Mouse (Mus musculus) liver, embryonic 14.5 days (tissue): ENCODE results near the gene Nr2c1. TPM values are rescaled to one million over a fixed set of nuclear protein-coding genes. Genes with fewer than 3 reads are reported as not detected.

Experiments used
- ATAC-seq: fragments of 200-750 bp; cut with Nextera tagmentation; 2 replicates; pipeline ENCODE4 v1.8.0; 2017; ENCODE audit warnings: moderate number of reproducible peaks, mild to moderate bottlenecking, moderate library complexity; ENCODE audit not compliant: insufficient read depth
- DNase-seq, 3 experiments: peaks; one replicate each; pipeline ENCODE4 v3.0.0-alpha.2; 2012 to 2013; ENCODE audit warnings: low read depth in 3 of 3, low spot score in 3 of 3
- H3K27ac ChIP-seq: fragments of 300-500 bp; sonication (generic); 2 replicates; pipeline ENCODE4 v1.5.1; 2014; ENCODE audit warnings: moderate library complexity, mild to moderate bottlenecking, control low read depth, inconsistent platforms
- H3K27me3 ChIP-seq: fragments of 300-500 bp; sonication (generic); 2 replicates; pipeline ENCODE4 v1.6.1; 2014; ENCODE audit warnings: mild to moderate bottlenecking, low read length, moderate library complexity; ENCODE audit not compliant: control insufficient read depth, insufficient read depth
- H3K36me3 ChIP-seq: fragments of 300-500 bp; sonication (generic); replicated peaks from 2 replicates; pipeline ENCODE4 v1.6.1; 2014; ENCODE audit warnings: low read depth; ENCODE audit not compliant: control insufficient read depth, insufficient read depth
- H3K4me1 ChIP-seq, 2 experiments: fragments of 200-500 bp in 1 of 2; fragments of 300-500 bp in 1 of 2; sonication (generic) in 1 of 2; replicated peaks; 2 replicates each; pipeline ENCODE4 v1.6.1; 2012 to 2014; ENCODE audit warnings: antibody characterized with exemption in 1 of 2, inconsistent platforms in 1 of 2, low read length in 1 of 2; ENCODE audit not compliant: control insufficient read depth in 2 of 2, insufficient read depth in 2 of 2
- H3K4me2 ChIP-seq: fragments of 300-500 bp; sonication (generic); 2 replicates; pipeline ENCODE4 v1.6.1; 2014; ENCODE audit warnings: low read depth, mild to moderate bottlenecking, control low read depth, moderate library complexity
- H3K4me3 ChIP-seq, 2 experiments: fragments of 200-500 bp in 1 of 2; fragments of 300-500 bp in 1 of 2; sonication (generic) in 1 of 2; 2 replicates each; pipeline ENCODE4 v1.5.1; 2012 to 2014; ENCODE audit warnings: low read depth in 2 of 2, low read length in 2 of 2, mild to moderate bottlenecking in 2 of 2, control low read depth in 1 of 2, inconsistent platforms in 1 of 2, moderate library complexity in 1 of 2; ENCODE audit not compliant: insufficient read depth in 1 of 2
- H3K9ac ChIP-seq: fragments of 300-500 bp; sonication (generic); replicated peaks from 2 replicates; pipeline ENCODE4 v1.6.1; 2014; ENCODE audit warnings: mild to moderate bottlenecking, control low read depth, moderate library complexity
- H3K9me3 ChIP-seq: fragments of 300-500 bp; sonication (generic); 2 replicates; pipeline ENCODE4 v1.6.1; 2016; ENCODE audit warnings: low read length, mixed read lengths; ENCODE audit not compliant: control insufficient read depth
- CTCF ChIP-seq: IDR thresholded peaks from 2 replicates; pipeline ENCODE4 v1.5.1; 2016; ENCODE audit warnings: antibody characterized with exemption, low read depth, control low read depth
- EP300 ChIP-seq: IDR thresholded peaks from 2 replicates; pipeline ENCODE4 v1.6.1; 2016; ENCODE audit warnings: antibody characterized with exemption, low read depth
- WGBS: fragments of 180-500 bp; shearing (Covaris S2); extraction: QIAGEN DNeasy Blood & Tissue Kit; methylation state at CpG from one replicate; pipeline ENCODE4 v1.1.7; 2014; ENCODE audit not compliant: insufficient replicate concordance; 5-methylcytosine and 5-hydroxymethylcytosine counted together
- polyA plus RNA-seq, 2 experiments: library from polyadenylated mRNA; depleted of rRNA in 1 of 2; stranded (reverse) in 1 of 2; unstranded in 1 of 2; fragments of >200 nt; fragmentation: Nextera tagmentation in 1 of 2; extraction: Ambion mirVana in 1 of 2; gene quantifications; 2 replicates each; pipeline versions ENCODE4 v1.2.1 to v1.2.3; 2012 to 2014

Gene Nr2c1
- polyA plus RNA-seq, 2 experiments = 2.2 TPM

GRCm38 (mm10) chr10:94116781-94117340 is 31.0 kb upstream of the Nr2c1 start:
- WGBS = 77% methylated on average over 12 of the region's 12 CpGs
- DNase-seq (no peak), ATAC-seq (no peak)
- Histone ChIP-seq H3K36me3 (no peaks in the 10 kb centered on the region), H3K27me3 (no peaks in the 10 kb centered on the region), H3K4me1 (peaks cover 0 to 9% of the 10 kb centered on the region in 2 experiments; a peak in 1 of 4 replicates), H3K4me3 (no peak overlapping the region), H3K4me2 (no peak overlapping the region), H3K9me3 (no peaks in the 10 kb centered on the region), H3K9ac (no peak overlapping the region), H3K27ac (no peak overlapping the region)
- no peak for TF ChIP-seq EP300
- TF ChIP-seq CTCF = no peak

GRCm38 (mm10) chr10:94117916-94118315 is 29.9 kb upstream of the Nr2c1 start:
- Histone ChIP-seq H3K4me3 (no peak overlapping the region), H3K9me3 (no peaks in the 10 kb centered on the region), H3K4me2 (no peak overlapping the region), H3K4me1 (peaks cover 0 to 14% of the 10 kb centered on the region in 2 experiments; a peak in 3 of 4 replicates), H3K36me3 (no peaks in the 10 kb centered on the region), H3K27me3 (no peaks in the 10 kb centered on the region), H3K27ac (no peak overlapping the region), H3K9ac (no peak overlapping the region)
- no peak for ATAC-seq
- DNase-seq = no peak
- WGBS = 85% methylated on average over 3 of the region's 3 CpGs
- no peak for TF ChIP-seq CTCF

- TF ChIP-seq EP300 (no peak), CTCF (no peak)
- DNase-seq = no peak
- H3K4me2 ChIP-seq = no peak overlapping the region
- 60% methylated on average over 7 of the region's 7 CpGs for WGBS
- no peaks in the 10 kb centered on the region for H3K27me3 ChIP-seq
- H3K36me3 ChIP-seq = peaks cover 7% of the 10 kb centered on the region; the same call in 1 of the 2 replicates
- H3K4me3 ChIP-seq = no peak overlapping the region
- no peak overlapping the region for H3K27ac ChIP-seq
- no peak overlapping the region for H3K9ac ChIP-seq
- peaks cover 0 to 20% of the 10 kb centered on the region in 2 experiments; a peak in 3 of 4 replicates for H3K4me1 ChIP-seq
- no peaks in the 10 kb centered on the region for H3K9me3 ChIP-seq
- peak; percentile 19; the same call in 1 of the 2 replicates for ATAC-seq
Measured at GRCm38 (mm10) chr10:94118993-94119392, 28.8 kb upstream of the Nr2c1 start.

- WGBS = 81% methylated on average over 9 of the region's 9 CpGs
Measured at GRCm38 (mm10) chr10:94120676-94121075, 27.1 kb upstream of the Nr2c1 start.

GRCm38 (mm10) chr10:94122595-94122994 is 25.2 kb upstream of the Nr2c1 start:
- peaks cover 0 to 10% of the 10 kb centered on the region in 2 experiments; a peak in 3 of 4 replicates for H3K4me1 ChIP-seq
- no peak overlapping the region for H3K4me2 ChIP-seq
- H3K9me3 ChIP-seq = no peaks in the 10 kb centered on the region
- DNase-seq (peak; percentile 59 to 71 (median 66)), ATAC-seq (peak; percentile 94)
- no peak overlapping the region for H3K27ac ChIP-seq
- WGBS = 45% methylated on average over 7 of the region's 7 CpGs
- H3K27me3 ChIP-seq = no peaks in the 10 kb centered on the region
- TF ChIP-seq CTCF (no peak), EP300 (peak; percentile 74)
- H3K4me3 ChIP-seq = no peak overlapping the region
- peaks cover 7% of the 10 kb centered on the region; the same call in 1 of the 2 replicates for H3K36me3 ChIP-seq
- no peak overlapping the region for H3K9ac ChIP-seq

More at GRCm38 (mm10) chr10:94120676-94121075, 27.1 kb upstream of the Nr2c1 start:
- peaks cover 7% of the 10 kb centered on the region; the same call in 1 of the 2 replicates for H3K36me3 ChIP-seq
- H3K4me1 ChIP-seq = peaks cover 0 to 16% of the 10 kb centered on the region in 2 experiments; a peak in 3 of 4 replicates
- no peak for TF ChIP-seq CTCF
- TF ChIP-seq EP300 = no peak
- H3K9me3 ChIP-seq = no peaks in the 10 kb centered on the region
- H3K27ac ChIP-seq = no peak overlapping the region
- no peak overlapping the region for H3K4me2 ChIP-seq
- no peak for DNase-seq
- ATAC-seq = no peak
- no peak overlapping the region for H3K9ac ChIP-seq
- H3K27me3 ChIP-seq = no peaks in the 10 kb centered on the region
- no peak overlapping the region for H3K4me3 ChIP-seq
